Mouse (Mus musculus) heart, embryonic 15.5 days (tissue): ENCODE data around the gene Tmem43. TPM values are rescaled to one million over a fixed set of nuclear protein-coding genes. Genes with fewer than 3 reads are reported as not detected.
A peak's percentile ranks its signal among the peaks of the same experiment; 100 is the strongest.

ENCODE experiments used
- ATAC-seq: fragments of 200-750 bp; cut with Nextera tagmentation; replicated peaks from 2 replicates; pipeline ENCODE4 v1.8.0; 2017; ENCODE audit warnings: low read depth, moderate TSS enrichment; ENCODE audit not compliant: insufficient number of reproducible peaks, insufficient read depth, low FRiP score
- H3K27ac ChIP-seq: fragments of 300-500 bp; sonication (generic); 2 replicates; pipeline ENCODE4 v1.5.1; 2015; ENCODE audit warnings: mild to moderate bottlenecking, inconsistent platforms
- H3K27me3 ChIP-seq: fragments of 300-500 bp; sonication (generic); 2 replicates; pipeline ENCODE4 v1.6.1; 2015; ENCODE audit warnings: inconsistent platforms
- H3K36me3 ChIP-seq: fragments of 300-500 bp; sonication (generic); 2 replicates; pipeline ENCODE4 v1.6.1; 2015; ENCODE audit warnings: mild to moderate bottlenecking, inconsistent platforms
- H3K4me1 ChIP-seq: fragments of 300-500 bp; sonication (generic); replicated peaks from 2 replicates; pipeline ENCODE4 v1.6.1; 2015; ENCODE audit warnings: inconsistent platforms
- H3K4me2 ChIP-seq: fragments of 300-500 bp; sonication (generic); 2 replicates; pipeline ENCODE4 v1.6.1; 2015; ENCODE audit warnings: inconsistent platforms, mild to moderate bottlenecking, moderate library complexity
- H3K4me3 ChIP-seq: fragments of 300-500 bp; sonication (generic); 2 replicates; pipeline ENCODE4 v1.5.1; 2015; ENCODE audit warnings: mild to moderate bottlenecking, inconsistent platforms
- H3K9ac ChIP-seq: fragments of 300-500 bp; sonication (generic); 2 replicates; pipeline ENCODE4 v1.6.1; 2015; ENCODE audit warnings: mild to moderate bottlenecking, inconsistent platforms
- H3K9me3 ChIP-seq: fragments of 300-500 bp; sonication (generic); replicated peaks from 2 replicates; pipeline ENCODE4 v1.6.1; 2016; ENCODE audit warnings: inconsistent platforms
- WGBS: fragments of 180-500 bp; shearing (Covaris S2); methylation state at CpG from one replicate; pipeline ENCODE4 v1.1.7; 2015; ENCODE audit warnings: mixed read lengths; 5-methylcytosine and 5-hydroxymethylcytosine counted together
- polyA plus RNA-seq: library from polyadenylated mRNA; unstranded; fragments of >200 nt; fragmentation: Nextera tagmentation; extraction: Ambion mirVana; gene quantifications from 2 replicates; pipeline ENCODE4 v1.2.1, GENCODE M21; 2015

Tmem43 gene
- 24.8 and 33.4 TPM in 2 replicates for polyA plus RNA-seq

- H3K27me3 ChIP-seq, result no peaks in the 10 kb centered on the region
- WGBS, result under 1% methylated on average over 74 of the region's 74 CpGs
- H3K9ac ChIP-seq, result peak within 1 kb of the TSS; percentile 75
- H3K27ac ChIP-seq, result peak within 1 kb of the TSS; percentile 85
- H3K9me3 ChIP-seq, result no peaks in the 10 kb centered on the region
- peak within 1 kb of the TSS; percentile 82 for H3K4me2 ChIP-seq
- peak within 1 kb of the TSS; percentile 69 for H3K4me3 ChIP-seq
- peaks cover 12% of the 10 kb centered on the region; the same call in 1 of the 2 replicates for H3K36me3 ChIP-seq
- H3K4me1 ChIP-seq, result peaks cover 23% of the 10 kb centered on the region
- ATAC-seq, result peak; percentile 95
Observed at GRCm38 (mm10) chr6:91472868-91473804, at the start of gene Tmem43, which contains the start of gene Chchd4. TSS of gene Tmem43 (plus strand) at chr6:91473703. TSS of gene Chchd4 (minus strand) at chr6:91473546.

- Histone ChIP-seq H3K4me2 (no peak overlapping the region), H3K4me1 (no peaks in the 10 kb centered on the region), H3K36me3 (no peaks in the 10 kb centered on the region), H3K9me3 (no peaks in the 10 kb centered on the region), H3K9ac (no peak overlapping the region), H3K27ac (no peak overlapping the region), H3K4me3 (no peak overlapping the region), H3K27me3 (peaks cover 25% of the 10 kb centered on the region)
- WGBS, result 71% methylated on average over 4 of the region's 4 CpGs
- no peak for ATAC-seq
Observed at GRCm38 (mm10) chr6:91424151-91424550, 49.4 kb upstream of the Tmem43 start.

- peak overlapping the region; percentile 68 for H3K4me3 ChIP-seq
- H3K9ac ChIP-seq, result peak overlapping the region; percentile 67
- peak; percentile 89 for ATAC-seq
- H3K27me3 ChIP-seq, result peaks cover 22% of the 10 kb centered on the region
- peak overlapping the region; percentile 92 for H3K4me2 ChIP-seq
- H3K27ac ChIP-seq, result peak overlapping the region; percentile 61; the same call in 1 of the 2 replicates
- peaks cover 8% of the 10 kb centered on the region for H3K4me1 ChIP-seq
- H3K36me3 ChIP-seq, result no peaks in the 10 kb centered on the region
- no peaks in the 10 kb centered on the region for H3K9me3 ChIP-seq
- 2% methylated on average over 30 of the region's 30 CpGs for WGBS
Observed at GRCm38 (mm10) chr6:91440474-91441144, 32.9 kb upstream of the Tmem43 start.

GRCm38 (mm10) chr6:91441145-91441662 lies 32.3 kb upstream of the Tmem43 start:
- Histone ChIP-seq H3K9me3 (no peaks in the 10 kb centered on the region), H3K36me3 (no peaks in the 10 kb centered on the region)
- 4% methylated on average over 19 of the region's 19 CpGs for WGBS

GRCm38 (mm10) chr6:91445316-91445715 lies 28.2 kb upstream of the Tmem43 start:
- 69% methylated on average over 3 of the region's 3 CpGs for WGBS
- 0 out of 2 replicates have a peak, but pooled peaks cover 9% of the 10 kb centered on the region for H3K27me3 ChIP-seq
- no peak overlapping the region for H3K9ac ChIP-seq
- H3K9me3 ChIP-seq, result no peaks in the 10 kb centered on the region
- no peak for ATAC-seq
- H3K4me1 ChIP-seq, result peaks cover 8% of the 10 kb centered on the region
- H3K36me3 ChIP-seq, result no peaks in the 10 kb centered on the region
- H3K4me2 ChIP-seq, result no peak overlapping the region
- no peak overlapping the region for H3K4me3 ChIP-seq
- H3K27ac ChIP-seq, result no peak overlapping the region

More at GRCm38 (mm10) chr6:91441145-91441662, 32.3 kb upstream of the Tmem43 start:
- Histone ChIP-seq H3K27ac (peak overlapping the region; percentile 61), H3K4me3 (peak overlapping the region; percentile 68), H3K9ac (peak overlapping the region; percentile 67), H3K4me1 (peaks cover 8% of the 10 kb centered on the region), H3K4me2 (peak overlapping the region; percentile 92), H3K27me3 (peaks cover 22% of the 10 kb centered on the region)
- peak; percentile 56; the same call in 1 of the 2 replicates for ATAC-seq

- no peaks in the 10 kb centered on the region for H3K36me3 ChIP-seq
- H3K27me3 ChIP-seq, result 0 out of 2 replicates have a peak, but pooled peaks cover 12% of the 10 kb centered on the region
- no peaks in the 10 kb centered on the region for H3K4me1 ChIP-seq
- no peak overlapping the region for H3K9ac ChIP-seq
- H3K4me3 ChIP-seq, result no peak overlapping the region
- WGBS, result 53% methylated on average over 3 of the region's 3 CpGs
- H3K9me3 ChIP-seq, result no peaks in the 10 kb centered on the region
- ATAC-seq, result no peak
- H3K27ac ChIP-seq, result no peak overlapping the region
- H3K4me2 ChIP-seq, result no peak overlapping the region
Observed at GRCm38 (mm10) chr6:91449472-91450225, 23.9 kb upstream of the Tmem43 start.

GRCm38 (mm10) chr6:91452056-91452455 lies 21.4 kb upstream of the Tmem43 start:
- ATAC-seq, result no peak
- Histone ChIP-seq H3K27me3 (0 out of 2 replicates have a peak, but pooled peaks cover 12% of the 10 kb centered on the region), H3K27ac (no peak overlapping the region), H3K4me2 (no peak overlapping the region), H3K9ac (no peak overlapping the region), H3K4me3 (no peak overlapping the region), H3K9me3 (no peaks in the 10 kb centered on the region), H3K36me3 (no peaks in the 10 kb centered on the region), H3K4me1 (no peaks in the 10 kb centered on the region)
- WGBS, result 38% methylated on average over 1 of the region's 1 CpGs

- no peak overlapping the region for H3K4me2 ChIP-seq
- no peaks in the 10 kb centered on the region for H3K36me3 ChIP-seq
- ATAC-seq, result no peak
- H3K9me3 ChIP-seq, result no peaks in the 10 kb centered on the region
- H3K27ac ChIP-seq, result no peak overlapping the region
- 0 out of 2 replicates have a peak, but pooled peaks cover 3% of the 10 kb centered on the region for H3K27me3 ChIP-seq
- no peaks in the 10 kb centered on the region for H3K4me1 ChIP-seq
- H3K9ac ChIP-seq, result no peak overlapping the region
- 21% methylated on average over 5 of the region's 5 CpGs for WGBS
- no peak overlapping the region for H3K4me3 ChIP-seq
Observed at GRCm38 (mm10) chr6:91454546-91454945, 19.0 kb upstream of the Tmem43 start.

- H3K4me1 ChIP-seq, result no peaks in the 10 kb centered on the region
- no peak overlapping the region for H3K9ac ChIP-seq
- ATAC-seq, result no peak
- no peaks in the 10 kb centered on the region for H3K9me3 ChIP-seq
- 86% methylated on average over 1 of the region's 1 CpGs for WGBS
- H3K27me3 ChIP-seq, result no peaks in the 10 kb centered on the region
- H3K4me2 ChIP-seq, result no peak overlapping the region
- no peak overlapping the region for H3K27ac ChIP-seq
- H3K36me3 ChIP-seq, result peaks cover 19% of the 10 kb centered on the region
- H3K4me3 ChIP-seq, result no peak overlapping the region
Observed at GRCm38 (mm10) chr6:91459471-91459870, 14.0 kb upstream of the Tmem43 start.

GRCm38 (mm10) chr6:91465756-91466155 lies 7.7 kb upstream of the Tmem43 start:
- Histone ChIP-seq H3K4me3 (no peak overlapping the region), H3K27me3 (no peaks in the 10 kb centered on the region), H3K27ac (no peak overlapping the region), H3K36me3 (peaks cover 48% of the 10 kb centered on the region), H3K9ac (no peak overlapping the region), H3K9me3 (no peaks in the 10 kb centered on the region), H3K4me1 (no peaks in the 10 kb centered on the region), H3K4me2 (no peak overlapping the region)
- 85% methylated on average over 2 of the region's 2 CpGs for WGBS
- no peak for ATAC-seq
